Mouse (Mus musculus) left cerebral cortex, postnatal 14 days (tissue): Measurements from ENCODE around the gene Hist1h1c. TPM values are rescaled to one million over a fixed set of nuclear protein-coding genes. Genes with fewer than 3 reads are reported as not detected.
"Not testable (repeated sequence)": the region's sequence is repeated elsewhere in the genome, so short reads cannot be mapped to it uniquely, and the experiment has no call there.

Source experiments
- DNase-seq, 2 experiments: peaks; one replicate each; pipeline ENCODE4 v3.0.0; 2021 to 2022; ENCODE audit warnings: low spot score in 2 of 2, mixed read lengths in 1 of 2
- intact Hi-C: fragments of 180-260 bp; cut with DNase I; formaldehyde crosslinking; loops from one replicate; pipeline ENCODE4 v1.15.1; 2025
- microRNA-seq, 2 experiments: library from miRNA; unstranded; fragments of <30 nt; microRNA quantifications; one replicate each; pipeline ENCODE4 v1.2.0; 2022
- total RNA-seq, 2 experiments: library from RNA; stranded (reverse); gene quantifications; 2 replicates each; pipeline ENCODE4 v1.2.3; 2021

Hist1h1c gene
- total RNA-seq, 2 experiments from 2014 or later = 55.8 to 75.9 TPM

DNA sequence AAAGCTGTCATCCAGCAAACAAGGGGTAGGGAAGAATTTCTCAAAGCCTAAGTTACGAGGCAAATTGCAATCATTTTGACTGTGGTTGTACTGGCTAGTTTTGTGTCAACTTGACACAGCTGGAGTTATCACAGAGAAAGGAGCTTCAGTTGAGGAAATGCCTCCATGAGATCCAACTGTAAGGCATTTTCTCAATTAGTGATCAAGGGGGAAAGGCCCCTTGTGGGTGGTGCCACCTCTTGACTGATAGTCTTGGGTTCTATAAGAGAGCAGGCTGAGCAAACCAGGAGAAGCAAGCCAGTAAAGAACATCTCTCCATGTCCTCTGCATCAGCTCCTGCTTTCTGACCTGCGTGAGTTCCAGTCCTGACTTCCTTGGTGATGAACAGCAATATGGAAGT, 31.0 kb downstream of the Hist1h1c start, which contains the start of gene Trim38:
TSS of gene Trim38 (plus strand) at position 301 of the 400 bp plus-strand sequence.
- DNase-seq, intact Hi-C loops: not testable (repeated sequence)

DNA sequence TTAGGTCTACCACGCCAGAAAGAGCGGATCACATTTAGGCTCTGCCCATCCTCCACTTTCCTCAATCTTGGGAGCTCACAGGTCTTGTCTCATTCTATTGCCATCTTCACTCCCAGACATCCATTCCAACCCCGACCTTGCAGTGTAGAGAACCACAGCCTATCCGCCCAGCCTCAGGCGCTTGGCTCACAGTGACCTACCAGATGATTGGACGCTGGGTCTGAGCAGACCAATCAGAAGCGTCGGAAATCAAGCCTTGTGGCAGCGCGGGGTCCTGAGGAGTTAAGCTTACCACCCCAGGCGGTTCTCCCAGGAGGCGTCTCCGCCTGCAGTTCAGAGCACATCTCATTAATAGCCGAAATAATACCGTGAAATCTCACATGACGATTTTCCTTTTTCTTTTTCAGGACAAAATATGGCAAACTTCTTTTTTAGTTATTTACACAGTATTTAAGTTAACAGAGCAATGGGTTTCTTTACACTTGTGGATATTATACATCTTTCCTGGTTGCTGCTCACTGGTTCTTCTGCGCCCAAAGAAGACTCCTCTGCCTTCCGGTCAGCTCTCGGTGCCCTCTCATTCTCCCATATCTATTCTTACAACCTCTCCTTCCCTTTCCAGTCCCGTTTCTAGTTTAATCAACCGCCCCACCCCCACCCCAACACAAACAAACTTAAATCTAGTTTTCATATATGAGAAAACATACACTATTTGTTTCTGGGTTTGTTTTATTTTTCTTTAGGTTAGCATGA, 34.1 kb downstream of the Hist1h1c start:
- intact Hi-C loops = no loop called here
- peak in 1 of 2 experiments; percentile 59 for DNase-seq

DNA sequence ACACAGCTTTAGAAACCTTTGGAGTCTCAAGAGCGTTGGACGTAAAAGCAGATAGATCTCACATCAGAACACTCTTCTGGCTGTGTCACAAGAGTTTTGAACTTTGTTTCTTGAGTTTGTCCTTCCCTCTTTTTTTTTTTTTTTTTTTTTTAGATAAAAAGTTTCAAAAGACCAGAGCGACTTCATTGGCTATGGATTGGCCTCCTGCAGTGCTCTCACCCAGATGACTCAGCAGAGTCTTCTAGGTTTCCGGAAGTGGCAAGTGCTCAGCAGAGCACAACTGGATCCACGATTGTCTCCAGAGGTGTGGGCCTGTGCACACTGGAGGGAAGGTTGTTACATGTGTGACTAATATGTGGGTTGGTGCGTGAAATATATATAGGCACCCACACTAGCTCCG, 39.7 kb downstream of the Hist1h1c start:
- intact Hi-C loops = no loop called here
- DNase-seq = no peak

DNA sequence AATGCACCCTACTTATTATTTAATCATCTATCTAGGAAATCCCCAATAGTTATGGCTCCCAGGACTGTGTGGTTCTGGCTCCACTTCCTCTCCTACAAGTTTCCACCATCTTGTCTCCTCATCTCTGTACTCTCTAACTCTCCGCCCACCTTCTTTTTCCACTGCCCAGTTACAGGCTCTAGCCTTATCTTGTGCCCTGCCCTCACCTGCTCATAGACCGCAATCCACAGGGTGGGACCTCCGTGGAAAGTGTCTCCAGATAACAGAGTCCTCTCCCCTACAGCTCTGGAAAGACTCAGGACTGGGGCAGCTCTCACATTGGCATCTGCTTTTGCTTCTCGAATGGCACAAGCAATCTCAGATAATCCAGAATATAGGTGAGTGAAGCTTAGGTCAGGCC, 40.4 kb downstream of the Hist1h1c start:
- intact Hi-C loops = no loop called here
- DNase-seq = no peak

Small RNA genes lying within 50 kb of the gene (microRNA-seq; reads per million reads assigned to microRNA genes)
- gene Gm44314 (0 reads per million in 2 experiments), gene Gm44484 (0 reads per million in 2 experiments)

Other genes starting within 250 kb of the Hist1h1c start
- gene Btn2a2, start 250.0 kb upstream of the Hist1h1c start, total RNA-seq = 1 to 10 TPM in 1 of 2 experiments, under 1 TPM in 1; 0.82 to 1.3 TPM
- gene Hist1h4h, start 207.8 kb upstream of the Hist1h1c start, total RNA-seq = 100 to 1,000 TPM; 264 to 291 TPM
- gene Hist1h2af, start 204.9 kb upstream of the Hist1h1c start, total RNA-seq = 10 to 100 TPM in 1 of 2 experiments, 1 to 10 TPM in 1; 4.3 to 21.5 TPM
- gene Hist1h3g, start 203.4 kb upstream of the Hist1h1c start, total RNA-seq = 1 to 10 TPM; 5.8 to 6.2 TPM
- under 1 TPM; 0.91 to 0.92 TPM for gene Hist1h2bh, start 195.4 kb upstream of the Hist1h1c start, total RNA-seq
- gene Hist1h3f, start 194.8 kb upstream of the Hist1h1c start, total RNA-seq = 10 to 100 TPM; 18.7 to 21.0 TPM
- gene Hist1h4f, start 187.2 kb upstream of the Hist1h1c start, total RNA-seq = 100 to 1,000 TPM; 150 to 165 TPM
- 1 to 10 TPM; 3.1 to 4.2 TPM for gene Hist1h1d, start 185.5 kb upstream of the Hist1h1c start, total RNA-seq
- gene Hist1h3e, start 176.4 kb upstream of the Hist1h1c start, total RNA-seq = 10 to 100 TPM; 49.1 to 57.1 TPM
- gene Hist1h2ae, start 167.6 kb upstream of the Hist1h1c start, total RNA-seq = 10 to 100 TPM in 1 of 2 experiments, 1 to 10 TPM in 1; 8.2 to 10.1 TPM
- gene Hist1h2bg, start 167.4 kb upstream of the Hist1h1c start, total RNA-seq = 10 to 100 TPM; 79.2 to 92.9 TPM
- gene Hist1h2bf, start 164.6 kb upstream of the Hist1h1c start, total RNA-seq = 10 to 100 TPM; 24.6 to 36.3 TPM
- gene Hist1h2ad, start 164.4 kb upstream of the Hist1h1c start, total RNA-seq = 1 to 10 TPM; 3.0 to 5.1 TPM
- gene Hist1h3d, start 163.0 kb upstream of the Hist1h1c start, total RNA-seq = 1 to 10 TPM; 9.4 to 9.9 TPM
- gene Hist1h4d, start 157.2 kb upstream of the Hist1h1c start, total RNA-seq = 100 to 1,000 TPM; 132 to 148 TPM
- 1 to 10 TPM; 4.8 to 5.6 TPM for gene Hist1h2be, start 117.7 kb upstream of the Hist1h1c start, total RNA-seq
- 10 to 100 TPM; 53.4 to 69.1 TPM for gene Hist1h1e, start 116.2 kb upstream of the Hist1h1c start, total RNA-seq
- gene Hist1h2ac, start 54.9 kb upstream of the Hist1h1c start, total RNA-seq = 1 to 10 TPM; 1.9 to 2.0 TPM
- gene Hist1h2bc, start 54.6 kb upstream of the Hist1h1c start, total RNA-seq = 10 to 100 TPM; 25.0 to 27.3 TPM
- under 1 TPM in 1 of 2 experiments, not detected in 1; 0.40 TPM for gene Hist1h1t, start 43.0 kb upstream of the Hist1h1c start, total RNA-seq
- 100 to 1,000 TPM; 100 to 103 TPM for gene Hist1h4c, start 40.4 kb upstream of the Hist1h1c start, total RNA-seq
- gene Hfe, start 28.0 kb upstream of the Hist1h1c start, total RNA-seq = 1 to 10 TPM; 2.9 to 3.1 TPM
- gene Hist1h3c, start 6.8 kb downstream of the Hist1h1c start, total RNA-seq = 1 to 10 TPM; 6.8 to 7.2 TPM
- gene Hist1h2bb, start 7.9 kb downstream of the Hist1h1c start, total RNA-seq = 10 to 100 TPM; 18.8 to 20.7 TPM
- 10 to 100 TPM; 30.0 to 36.8 TPM for gene Hist1h2ab, start 12.3 kb downstream of the Hist1h1c start, total RNA-seq
- 10 to 100 TPM; 16.5 to 23.8 TPM for gene Hist1h3b, start 13.5 kb downstream of the Hist1h1c start, total RNA-seq
- gene Hist1h4b, start 18.2 kb downstream of the Hist1h1c start, total RNA-seq = 10 to 100 TPM; 73.2 to 80.8 TPM
- gene Hist1h4a, start 22.4 kb downstream of the Hist1h1c start, total RNA-seq = 10 to 100 TPM; 68.8 to 69.0 TPM
- 10 to 100 TPM; 33.2 to 47.2 TPM for gene Hist1h3a, start 23.6 kb downstream of the Hist1h1c start, total RNA-seq
- 10 to 100 TPM; 20.4 to 29.2 TPM for gene Hist1h1a, start 24.9 kb downstream of the Hist1h1c start, total RNA-seq
- gene Trim38, start 31.1 kb downstream of the Hist1h1c start, total RNA-seq = not detected
- gene Slc17a2, start 68.2 kb downstream of the Hist1h1c start, total RNA-seq = not detected
- gene Slc17a3, start 100.6 kb downstream of the Hist1h1c start, total RNA-seq = under 1 TPM; 0.17 to 0.22 TPM
- gene Slc17a1, start 128.9 kb downstream of the Hist1h1c start, total RNA-seq = not detected
- gene Slc17a4, start 176.2 kb downstream of the Hist1h1c start, total RNA-seq = not detected
- not detected for gene Hist1h2ba, start 195.3 kb downstream of the Hist1h1c start, total RNA-seq
- gene Hist1h2aa, start 195.7 kb downstream of the Hist1h1c start, total RNA-seq = not detected